Mouse (Mus musculus) naive thymus-derived CD4-positive, alpha-beta T cell, adult 5 months (primary cell): ENCODE data around the gene Acp1. TPM values are rescaled to one million over a fixed set of nuclear protein-coding genes. Genes with fewer than 3 reads are reported as not detected.

Experiments
- polyA plus RNA-seq: library from polyadenylated mRNA; unstranded; fragments of 100-300 nt; shearing (Covaris generic); gene quantifications from one replicate; pipeline ENCODE4 v1.2.1, GENCODE M21; 2017

Gene Acp1
- polyA plus RNA-seq, result 32.4 TPM

GRCm38 (mm10) chr12:30911261-30912047 lies at the start of gene Acp1, which contains the start of gene Sh3yl1:
TSS of gene Acp1 (minus strand) at chr12:30911589.
TSS of gene Sh3yl1 (plus strand) at chr12:30911668.

DNA sequence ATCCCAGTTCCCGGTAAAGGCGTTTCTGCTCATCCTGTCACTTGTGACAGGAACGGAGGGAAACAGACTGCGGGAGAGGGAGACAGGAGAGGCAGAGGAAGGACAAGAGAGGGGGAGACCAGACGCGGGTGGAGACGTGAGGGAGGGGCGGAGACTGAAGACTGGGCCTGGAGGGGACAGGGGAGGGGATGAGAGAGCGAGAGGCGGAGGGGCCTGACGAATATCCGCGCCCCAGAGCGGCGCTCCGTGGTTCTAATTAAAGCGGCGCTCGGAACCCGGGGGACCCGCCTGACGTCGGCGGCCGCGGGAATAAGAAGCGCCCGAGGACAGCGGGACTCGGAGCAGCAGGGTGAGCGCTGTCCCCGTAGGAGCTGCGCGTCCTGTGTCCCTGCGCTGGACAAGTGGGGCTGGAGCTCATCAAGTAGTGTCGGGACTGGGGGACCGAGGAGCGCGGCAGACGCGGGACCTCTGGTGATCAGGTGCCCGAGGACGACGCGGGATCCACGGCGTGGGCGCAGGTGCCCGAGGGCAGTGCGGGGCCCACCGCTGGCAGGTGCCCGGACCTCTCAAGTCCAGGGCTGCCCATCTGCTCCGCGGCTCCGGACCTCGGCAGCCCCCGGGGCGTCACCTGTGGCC lies 27.3 kb downstream of the Acp1 start, which contains the start of gene Alkal2:
Gene Alkal2 (plus strand): TSS at position 337 of the 636 bp plus-strand sequence.

Other genes with a start within 250 kb of the Acp1 start
- gene Alkal2, start 27.3 kb downstream of the Acp1 start, polyA plus RNA-seq, result not detected
- 1.7 TPM for gene Sh3yl1, start 79 bp upstream of the Acp1 start, polyA plus RNA-seq
- not detected for gene Fam110c, start 162.3 kb upstream of the Acp1 start, polyA plus RNA-seq